Mouse (Mus musculus): ENCODE measurements around the gene Zfp385b. TPM values are rescaled to one million over a fixed set of nuclear protein-coding genes. Genes with fewer than 3 reads are reported as not detected.

Zfp385b gene
- polyA plus RNA-seq, 1 experiment from 2014 or later = 14.6 TPM

DNA sequence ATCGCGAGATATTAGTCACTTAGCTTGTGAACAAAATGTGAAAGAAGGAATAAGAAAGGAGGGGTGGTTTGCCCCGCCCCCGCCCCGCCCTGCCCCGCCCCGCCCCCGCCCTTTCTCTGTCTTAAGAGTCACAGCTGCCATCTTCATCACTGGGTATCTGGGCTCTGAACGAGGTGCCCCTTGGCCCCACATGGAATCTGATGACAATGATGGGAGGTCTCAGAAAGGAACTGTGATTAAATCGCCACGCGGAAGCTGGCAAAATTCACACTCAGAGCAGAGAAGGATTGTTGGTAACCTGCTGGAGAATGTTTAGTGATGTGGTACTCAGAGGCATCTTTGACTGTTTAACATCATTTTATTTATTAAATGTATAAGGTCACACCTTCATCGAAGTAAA is 417.1 kb downstream of the Zfp385b start:
- Histone ChIP-seq H3K9ac (replicated peaks) (no peak overlapping the region), H3K36me3 (no peaks in the 10 kb centered on the region), H3K4me3 (replicated peaks) (peak overlapping the region; percentile 15), H3K4me1 (peaks cover 22% of the 10 kb centered on the region), H3K9me3 (replicated peaks) (no peaks in the 10 kb centered on the region), H3K4me2 (peak overlapping the region; percentile 48), H3K27ac (replicated peaks) (no peak overlapping the region), H3K27me3 (replicated peaks) (no peaks in the 10 kb centered on the region)
- ATAC-seq (ENCODE audit: low FRiP score) = no peak
- 22% methylated on average over 13 of the region's 13 CpGs for WGBS

DNA sequence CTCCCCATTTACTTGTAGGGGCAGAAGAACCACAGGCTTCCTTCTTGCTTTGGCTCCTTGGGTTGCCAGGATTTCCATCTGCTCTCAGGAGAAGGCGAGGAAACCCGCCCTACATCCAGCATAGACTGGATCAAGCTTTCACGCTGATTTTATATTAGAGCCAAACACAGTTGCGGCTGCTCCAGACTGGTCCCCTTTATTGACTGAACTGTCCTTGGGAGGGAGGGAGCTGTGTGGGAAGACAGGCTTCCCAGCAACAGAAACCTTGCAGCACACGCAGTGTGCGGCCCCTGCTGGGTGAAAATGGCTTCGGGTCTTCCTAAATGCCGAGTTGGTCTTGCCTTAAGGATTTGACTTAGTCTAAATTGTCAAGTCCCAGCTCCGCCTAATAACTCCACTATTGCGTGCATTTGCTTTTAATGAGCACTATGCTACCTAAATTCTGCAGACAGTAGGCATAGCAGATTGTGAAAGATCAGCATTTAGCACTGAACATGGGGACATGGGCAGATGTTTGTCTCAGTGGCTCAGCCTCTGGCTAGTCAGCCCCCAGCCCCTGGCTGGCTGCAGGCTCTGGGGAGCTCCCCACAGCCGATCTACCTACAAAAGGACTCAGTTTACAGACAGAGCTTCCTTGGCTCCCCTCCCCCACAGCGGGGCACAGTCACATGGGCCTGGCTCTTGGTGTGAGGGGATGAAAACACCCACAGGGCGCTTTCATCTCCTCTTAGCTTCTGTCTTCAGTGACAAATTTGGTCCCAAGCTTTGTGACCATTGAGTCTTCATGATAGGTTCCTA is 417.8 kb downstream of the Zfp385b start:
- Histone ChIP-seq H3K27ac (replicated peaks) (peak overlapping the region; percentile 52), H3K4me3 (replicated peaks) (peak overlapping the region; percentile 15), H3K27me3 (replicated peaks) (no peaks in the 10 kb centered on the region), H3K9ac (replicated peaks) (no peak overlapping the region), H3K4me1 (peaks cover 19% of the 10 kb centered on the region), H3K36me3 (no peaks in the 10 kb centered on the region), H3K4me2 (peak overlapping the region; percentile 48), H3K9me3 (replicated peaks) (no peaks in the 10 kb centered on the region)
- peak; percentile 78 for ATAC-seq (ENCODE audit: low FRiP score)
- 11% methylated on average over 13 of the region's 13 CpGs for WGBS

DNA sequence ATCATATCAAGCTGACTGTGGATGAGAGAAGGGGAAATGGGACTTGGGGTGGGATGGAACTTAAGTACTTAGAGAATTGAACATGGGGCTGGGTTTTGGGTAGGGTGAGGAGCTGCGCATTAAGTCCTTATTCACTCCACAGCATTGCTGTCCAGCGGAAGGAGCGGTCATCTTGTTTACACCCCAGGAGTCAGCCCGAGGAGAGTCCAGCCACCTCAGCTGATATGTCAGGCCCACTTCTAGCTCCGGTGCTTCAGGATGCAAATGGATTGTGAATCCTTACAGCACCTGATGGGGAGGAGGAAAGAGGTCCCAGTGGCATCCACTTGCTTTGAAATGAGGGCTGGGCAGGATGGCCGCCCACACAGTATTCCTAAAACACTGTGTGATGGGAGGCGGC is 425.6 kb downstream of the Zfp385b start:
- Histone ChIP-seq H3K27me3 (replicated peaks) (no peaks in the 10 kb centered on the region), H3K36me3 (no peaks in the 10 kb centered on the region), H3K4me3 (replicated peaks) (no peak overlapping the region), H3K4me1 (0 out of 2 replicates have a peak, but pooled peaks cover 3% of the 10 kb centered on the region), H3K9me3 (replicated peaks) (no peaks in the 10 kb centered on the region), H3K27ac (replicated peaks) (no peak overlapping the region), H3K4me2 (no peak overlapping the region), H3K9ac (replicated peaks) (no peak overlapping the region)
- ATAC-seq (ENCODE audit: low FRiP score) = no peak
- 93% methylated on average over 7 of the region's 7 CpGs for WGBS

DNA sequence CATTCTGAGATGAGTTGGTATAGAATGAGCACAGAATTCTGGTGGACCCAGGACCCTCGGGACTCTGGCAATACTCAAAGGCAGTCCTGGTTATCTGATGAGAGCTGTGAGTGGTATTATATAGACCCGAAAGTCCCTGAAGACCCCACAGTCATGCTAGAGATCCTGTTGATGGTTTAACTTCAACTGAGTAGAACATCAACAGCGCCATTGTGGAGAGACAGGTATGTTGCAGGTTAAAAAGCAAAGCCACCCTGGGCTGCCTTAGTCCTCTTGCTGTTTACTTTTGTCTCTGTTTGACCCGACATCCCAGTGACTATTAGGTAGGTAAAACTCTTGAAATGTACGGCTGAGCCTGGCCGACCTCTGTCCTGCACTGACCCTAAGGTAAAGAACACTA is 431.3 kb downstream of the Zfp385b start:
- Histone ChIP-seq H3K4me3 (replicated peaks) (no peak overlapping the region), H3K4me1 (0 out of 2 replicates have a peak, but pooled peaks cover 1% of the 10 kb centered on the region), H3K9ac (replicated peaks) (no peak overlapping the region), H3K4me2 (no peak overlapping the region), H3K27me3 (replicated peaks) (no peaks in the 10 kb centered on the region), H3K27ac (replicated peaks) (no peak overlapping the region), H3K36me3 (no peaks in the 10 kb centered on the region), H3K9me3 (replicated peaks) (no peaks in the 10 kb centered on the region)
- WGBS = 86% methylated on average over 6 of the region's 6 CpGs
- ATAC-seq (ENCODE audit: low FRiP score) = no peak

DNA sequence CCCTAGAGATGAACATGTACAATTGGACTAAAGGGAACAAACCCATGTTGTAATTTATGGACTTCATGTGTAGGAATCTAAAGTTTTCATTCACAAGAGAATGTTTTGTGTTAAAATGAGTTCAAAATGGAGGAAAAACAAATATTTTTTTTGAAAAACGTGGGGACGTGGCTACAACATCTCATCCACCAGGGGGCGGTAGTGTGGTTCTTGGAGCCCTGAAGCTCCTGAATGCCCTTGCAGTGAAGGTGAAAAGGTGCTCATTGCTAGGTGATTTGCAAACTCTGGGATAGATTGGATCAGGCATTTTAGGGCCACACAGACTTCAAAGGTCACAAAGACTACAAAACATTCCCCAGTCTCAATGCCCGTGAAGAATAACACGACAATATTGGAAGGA is 432.9 kb downstream of the Zfp385b start:
- Histone ChIP-seq H3K36me3 (no peaks in the 10 kb centered on the region), H3K4me2 (no peak overlapping the region), H3K4me1 (no peaks in the 10 kb centered on the region), H3K9ac (replicated peaks) (no peak overlapping the region), H3K27me3 (replicated peaks) (no peaks in the 10 kb centered on the region), H3K27ac (replicated peaks) (no peak overlapping the region), H3K4me3 (replicated peaks) (no peak overlapping the region), H3K9me3 (replicated peaks) (no peaks in the 10 kb centered on the region)
- ATAC-seq (ENCODE audit: low FRiP score) = no peak
- WGBS = 33% methylated on average over 5 of the region's 5 CpGs

DNA sequence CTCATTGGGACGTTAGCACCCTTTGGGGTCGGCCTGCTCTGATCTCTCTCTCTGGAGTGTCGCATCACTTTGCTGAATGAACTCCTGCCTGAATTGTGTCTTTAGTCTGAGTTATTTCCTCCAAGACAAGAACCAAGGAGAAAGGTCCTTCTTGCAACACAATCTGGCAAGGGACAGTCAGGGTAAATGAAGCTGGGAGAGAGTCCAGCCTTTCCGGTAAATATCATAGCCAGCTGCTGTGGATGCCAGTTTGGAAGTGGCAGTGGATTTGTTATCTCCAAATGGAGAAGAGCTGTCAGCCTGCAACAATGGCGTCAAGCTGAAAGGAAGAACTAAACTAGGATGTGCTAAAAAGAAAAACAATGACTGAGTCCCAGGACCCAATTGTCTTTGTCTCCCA is 436.7 kb downstream of the Zfp385b start:
- no peak overlapping the region for H3K4me2 ChIP-seq
- H3K9me3 ChIP-seq (replicated peaks) = no peaks in the 10 kb centered on the region
- no peak for ATAC-seq (ENCODE audit: low FRiP score)
- no peaks in the 10 kb centered on the region for H3K27me3 ChIP-seq (replicated peaks)
- H3K36me3 ChIP-seq = no peaks in the 10 kb centered on the region
- 77% methylated on average over 5 of the region's 5 CpGs for WGBS
- H3K9ac ChIP-seq (replicated peaks) = no peak overlapping the region
- no peaks in the 10 kb centered on the region for H3K4me1 ChIP-seq
- H3K4me3 ChIP-seq (replicated peaks) = no peak overlapping the region
- no peak overlapping the region for H3K27ac ChIP-seq (replicated peaks)

DNA sequence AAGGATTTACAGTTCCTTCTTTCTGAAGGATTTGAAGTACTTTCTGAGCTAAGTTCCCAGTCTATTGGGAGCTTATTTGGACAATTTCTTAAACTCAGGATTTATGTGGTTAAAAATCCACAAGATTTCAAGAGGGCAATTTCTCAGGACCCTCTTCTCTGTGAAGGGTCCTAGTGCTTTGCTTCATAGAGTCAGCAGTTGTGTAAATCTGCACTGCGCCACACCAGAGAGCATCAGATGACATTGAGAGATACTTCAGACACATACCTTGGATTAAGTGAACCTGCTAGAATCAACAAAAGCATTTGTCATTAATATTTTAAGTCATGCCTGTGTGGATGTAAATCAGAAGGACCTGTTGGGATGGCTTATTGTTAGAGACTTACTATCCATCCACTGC is 439.5 kb downstream of the Zfp385b start:
- Histone ChIP-seq H3K4me3 (replicated peaks) (no peak overlapping the region), H3K36me3 (no peaks in the 10 kb centered on the region), H3K27ac (replicated peaks) (no peak overlapping the region), H3K27me3 (replicated peaks) (no peaks in the 10 kb centered on the region), H3K9me3 (replicated peaks) (no peaks in the 10 kb centered on the region), H3K9ac (replicated peaks) (no peak overlapping the region), H3K4me2 (no peak overlapping the region), H3K4me1 (no peaks in the 10 kb centered on the region)
- 88% methylated on average over 1 of the region's 1 CpGs for WGBS
- ATAC-seq (ENCODE audit: low FRiP score) = no peak

DNA sequence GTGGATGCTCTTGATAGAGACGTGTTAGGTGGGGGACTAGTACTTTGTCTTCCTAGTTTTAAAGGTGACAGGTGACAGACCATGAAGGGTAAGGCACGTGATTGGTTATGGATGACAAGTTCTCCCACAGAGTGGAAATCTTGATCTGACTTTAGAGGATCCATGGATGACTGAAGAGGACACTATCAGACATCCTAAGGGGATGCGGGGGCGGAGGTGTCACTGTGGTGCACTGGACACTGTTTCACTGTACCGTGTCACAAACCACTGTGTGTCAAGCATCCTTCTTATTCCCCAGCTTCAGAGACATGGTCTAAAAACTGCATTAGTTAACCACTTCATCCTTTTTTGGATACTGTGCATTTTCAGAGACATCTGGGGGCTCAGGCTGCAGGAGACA is 440.1 kb downstream of the Zfp385b start:
- 88% methylated on average over 5 of the region's 5 CpGs for WGBS
- Histone ChIP-seq H3K4me3 (replicated peaks) (no peak overlapping the region), H3K36me3 (no peaks in the 10 kb centered on the region), H3K4me1 (no peaks in the 10 kb centered on the region), H3K27ac (replicated peaks) (no peak overlapping the region), H3K4me2 (no peak overlapping the region), H3K9me3 (replicated peaks) (no peaks in the 10 kb centered on the region), H3K9ac (replicated peaks) (no peak overlapping the region), H3K27me3 (replicated peaks) (no peaks in the 10 kb centered on the region)
- no peak for ATAC-seq (ENCODE audit: low FRiP score)

DNA sequence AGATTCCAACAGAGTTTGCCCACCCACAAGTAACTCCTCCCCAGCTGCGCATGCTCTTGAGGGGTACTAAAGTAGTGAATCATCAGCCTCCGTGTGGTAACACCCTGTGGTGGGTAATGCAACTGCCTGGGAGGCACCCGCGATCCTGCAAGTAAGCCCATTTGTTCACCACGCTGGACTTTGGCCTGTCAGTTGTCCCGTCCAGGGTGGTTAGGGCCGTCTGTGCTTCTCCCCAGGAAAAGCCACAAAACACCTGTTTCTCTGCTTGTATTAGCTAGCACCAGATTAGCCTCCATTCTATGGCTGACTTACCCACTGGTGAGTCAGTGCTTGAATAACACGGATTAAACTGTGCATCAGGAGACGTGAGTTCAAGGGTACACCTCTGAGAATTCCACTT is 442.6 kb downstream of the Zfp385b start:
- H3K4me2 ChIP-seq = no peak overlapping the region
- 80% methylated on average over 9 of the region's 9 CpGs for WGBS
- H3K27ac ChIP-seq (replicated peaks) = no peak overlapping the region
- no peak for ATAC-seq (ENCODE audit: low FRiP score)
- H3K36me3 ChIP-seq = no peaks in the 10 kb centered on the region
- H3K9me3 ChIP-seq (replicated peaks) = no peaks in the 10 kb centered on the region
- no peak overlapping the region for H3K9ac ChIP-seq (replicated peaks)
- H3K4me1 ChIP-seq = no peaks in the 10 kb centered on the region
- H3K4me3 ChIP-seq (replicated peaks) = no peak overlapping the region
- H3K27me3 ChIP-seq (replicated peaks) = no peaks in the 10 kb centered on the region

DNA sequence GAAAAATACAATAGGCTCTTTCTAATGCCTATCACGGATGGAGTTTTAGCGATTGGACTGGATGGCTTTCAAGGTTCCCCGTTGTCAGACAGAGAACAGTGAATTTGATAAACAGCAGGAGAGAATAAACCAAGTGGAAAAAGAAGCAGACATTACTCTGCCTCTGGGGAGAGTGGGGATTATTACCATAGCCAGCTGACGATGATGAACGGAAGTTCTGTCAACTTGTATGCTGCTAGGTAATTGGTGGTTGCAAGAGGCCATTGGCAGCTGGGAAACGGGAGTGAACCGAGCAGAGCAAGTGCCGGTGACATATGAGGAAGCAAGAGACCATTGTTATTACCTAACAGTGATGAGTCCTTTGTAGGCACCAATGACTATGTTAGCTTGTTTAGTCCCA is 444.3 kb downstream of the Zfp385b start:
- Histone ChIP-seq H3K4me1 (no peaks in the 10 kb centered on the region), H3K4me3 (replicated peaks) (no peak overlapping the region), H3K27ac (replicated peaks) (no peak overlapping the region), H3K4me2 (no peak overlapping the region), H3K9me3 (replicated peaks) (no peaks in the 10 kb centered on the region), H3K36me3 (no peaks in the 10 kb centered on the region), H3K27me3 (replicated peaks) (no peaks in the 10 kb centered on the region), H3K9ac (replicated peaks) (no peak overlapping the region)
- no peak; the same call in 1 of the 2 replicates for ATAC-seq (ENCODE audit: low FRiP score)
- WGBS = 38% methylated on average over 8 of the region's 8 CpGs

DNA sequence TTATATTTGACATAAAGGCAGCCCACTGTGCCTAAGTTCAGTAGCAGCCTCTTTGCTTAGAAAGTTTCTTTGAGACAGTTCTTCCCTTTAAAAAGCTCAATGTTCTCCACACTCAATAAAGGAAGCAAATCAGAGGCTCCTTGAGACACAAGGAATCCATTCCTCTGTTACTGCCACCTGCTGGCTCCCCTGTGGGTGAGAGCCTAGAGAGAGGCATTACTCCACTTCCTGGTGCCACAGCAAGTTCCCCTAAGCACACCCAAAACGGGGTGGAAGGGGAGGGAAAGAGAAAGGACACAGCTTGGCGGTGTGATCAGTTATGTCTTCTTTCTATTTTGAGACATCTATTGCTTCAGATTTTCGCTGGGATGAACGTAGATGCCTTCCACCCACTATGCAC is 450.3 kb downstream of the Zfp385b start:
- H3K4me3 ChIP-seq (replicated peaks) = no peak overlapping the region
- H3K27ac ChIP-seq (replicated peaks) = no peak overlapping the region
- 67% methylated on average over 4 of the region's 4 CpGs for WGBS
- H3K9me3 ChIP-seq (replicated peaks) = no peaks in the 10 kb centered on the region
- no peaks in the 10 kb centered on the region for H3K36me3 ChIP-seq
- no peak for ATAC-seq (ENCODE audit: low FRiP score)
- no peaks in the 10 kb centered on the region for H3K4me1 ChIP-seq
- H3K4me2 ChIP-seq = no peak overlapping the region
- H3K9ac ChIP-seq (replicated peaks) = no peak overlapping the region
- H3K27me3 ChIP-seq (replicated peaks) = no peaks in the 10 kb centered on the region
